ENCODE assay signal across 10 mouse cellular contexts in the genomic region with DNA sequence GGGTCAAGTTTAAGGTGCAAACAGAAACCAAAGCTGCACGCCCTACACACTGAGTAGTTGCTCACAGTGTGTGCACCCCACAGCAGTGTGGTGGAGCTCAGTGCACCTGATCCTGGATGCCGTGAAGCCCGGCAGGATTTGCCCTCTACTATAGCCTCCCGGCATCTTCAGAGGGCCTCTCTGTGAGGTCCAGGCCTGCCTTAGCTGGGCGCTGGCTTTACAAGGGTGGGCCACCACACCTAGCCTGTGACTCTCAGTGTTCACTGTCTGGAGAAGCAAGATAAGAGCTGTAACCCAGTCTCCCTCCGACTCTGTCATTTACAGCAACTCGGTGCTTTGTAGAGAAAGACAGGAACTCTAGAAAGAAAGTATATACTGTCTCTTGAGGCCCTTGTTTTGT. TPM values are rescaled to one million over a fixed set of nuclear protein-coding genes. Genes with fewer than 3 reads are reported as not detected.
DNase-seq lines count a peak whose midpoint lies in the region; ATAC-seq and TF ChIP-seq lines count a peak whose summit lies in the region.
"Had no signal": no experiment of that assay in that cellular context is flagged by ENCODE, and none has a peak within 500 bp of the region (broad histone marks: within the 10 kb centered on the region; RNA-seq: fewer than 3 reads in every experiment).

No protein-coding gene starts in this region.

- TF ChIP-seq POLR2A in lung, adult 2 months (IDR thresholded peaks at IDR 0.05; ENCODE audit: borderline replicate concordance, extremely low read depth, low read depth, low read length): no peak

- DNase-seq in lung, postnatal 0 days (ENCODE audit: low spot score): no peak
- no peak for DNase-seq in lung, adult 2 months
- no peak for DNase-seq in intestine, embryonic 14.5 days (ENCODE audit: low spot score)
- peak; percentile 70 for DNase-seq in liver, postnatal 0 days
- no peak for DNase-seq in left cerebral cortex, adult 11 months (ENCODE audit: low spot score)
- no peak for DNase-seq in B cell, adult 2 months
- DNase-seq: cerebellum, adult 11-12 months; right cerebral cortex, adult 18-20 months had no signal

- H3K9ac ChIP-seq in lung, postnatal 0 days (replicated peaks; ENCODE audit: low read depth): no peak overlapping the region
- no peak overlapping the region for H3K9ac ChIP-seq in intestine, embryonic 14.5 days (ENCODE audit: low read length)
- peak overlapping the region; percentile 35 for H3K9ac ChIP-seq in liver, postnatal 0 days (replicated peaks)
- H3K9ac ChIP-seq: heart, embryonic 15.5 days had no signal

- H3K4me1 ChIP-seq in lung, postnatal 0 days (ENCODE audit: insufficient read depth, low read depth, low read length): peaks cover 13% of the 10 kb centered on the region
- H3K4me1 ChIP-seq in lung, adult 2 months (ENCODE audit: control insufficient read depth, insufficient read depth, low read length): 0 out of 2 replicates have a peak, but pooled peaks cover 2% of the 10 kb centered on the region
- H3K4me1 ChIP-seq in intestine, embryonic 14.5 days (replicated peaks; ENCODE audit: control insufficient read depth, insufficient read depth, low read length): peaks cover 32% of the 10 kb centered on the region
- peaks cover 65% of the 10 kb centered on the region for H3K4me1 ChIP-seq in liver, postnatal 0 days (ENCODE audit: insufficient read depth)

- no peaks in the 10 kb centered on the region for H3K27me3 ChIP-seq in lung, postnatal 0 days (replicated peaks; ENCODE audit: insufficient read depth, low read length)
- H3K27me3 ChIP-seq in intestine, embryonic 14.5 days (replicated peaks; ENCODE audit: control insufficient read depth, insufficient read depth, low read length): no peaks in the 10 kb centered on the region
- H3K27me3 ChIP-seq in liver, postnatal 0 days (ENCODE audit: insufficient read depth, low read length): no peaks in the 10 kb centered on the region
- H3K27me3 ChIP-seq: heart, embryonic 15.5 days had no signal

- H3K36me3 ChIP-seq in lung, postnatal 0 days (ENCODE audit: insufficient read depth, low read length): no peaks in the 10 kb centered on the region
- H3K36me3 ChIP-seq in intestine, embryonic 14.5 days (ENCODE audit: control insufficient read depth, insufficient read depth, low read length): peaks cover 32% of the 10 kb centered on the region
- H3K36me3 ChIP-seq in liver, postnatal 0 days (replicated peaks; ENCODE audit: insufficient read depth, low read length): peaks cover 68% of the 10 kb centered on the region

- H3K27ac ChIP-seq in lung, postnatal 0 days (ENCODE audit: low read length): 0 out of 2 replicates have a peak overlapping the region, but pooled peaks have one; percentile 2
- H3K27ac ChIP-seq in intestine, embryonic 14.5 days (ENCODE audit: low read depth): peak overlapping the region; percentile 14; the same call in 1 of the 2 replicates
- H3K27ac ChIP-seq in liver, postnatal 0 days (ENCODE audit: low read depth): peak overlapping the region; percentile 82
- H3K27ac ChIP-seq: heart, embryonic 15.5 days had no signal

- no peak overlapping the region for H3K4me2 ChIP-seq in lung, postnatal 0 days (replicated peaks; ENCODE audit: low read depth, low read length)
- no peak overlapping the region for H3K4me2 ChIP-seq in intestine, embryonic 14.5 days (ENCODE audit: low read length)
- H3K4me2 ChIP-seq in liver, postnatal 0 days (ENCODE audit: low read depth, low read length): peak overlapping the region; percentile 80
- H3K4me2 ChIP-seq: heart, embryonic 15.5 days had no signal

- H3K4me3 ChIP-seq in lung, postnatal 0 days (ENCODE audit: low read depth, low read length): no peak overlapping the region
- no peak overlapping the region for H3K4me3 ChIP-seq in lung, adult 2 months (replicated peaks; ENCODE audit: extremely low read depth, low read depth, low read length)
- no peak overlapping the region for H3K4me3 ChIP-seq in intestine, embryonic 14.5 days (ENCODE audit: low read depth, low read length)
- H3K4me3 ChIP-seq in liver, postnatal 0 days (ENCODE audit: low read depth, low read length): peak overlapping the region; percentile 86
- H3K4me3 ChIP-seq: heart, embryonic 15.5 days had no signal

- peak; percentile 20; the same call in 1 of the 2 replicates for ATAC-seq in lung, postnatal 0 days
- ATAC-seq in intestine, embryonic 14.5 days (replicated peaks; ENCODE audit: low FRiP score, low TSS enrichment, low read depth): no peak
- peak; percentile 82 for ATAC-seq in liver, postnatal 0 days
- ATAC-seq in granulocyte monocyte progenitor cell, adult 5-6 weeks (replicated peaks; ENCODE audit: poor library complexity, severe bottlenecking): no peak

- WGBS in lung, postnatal 0 days: 59% methylated on average over 7 of the region's 7 CpGs
- 55% methylated on average over 7 of the region's 7 CpGs for WGBS in lung, adult 2 months
- 50% methylated on average over 7 of the region's 7 CpGs for WGBS in intestine, embryonic 14.5 days
- WGBS in liver, postnatal 0 days (ENCODE audit: insufficient replicate concordance): 34% methylated on average over 7 of the region's 7 CpGs

- H3K9me3 ChIP-seq in lung, postnatal 0 days (ENCODE audit: low read length): no peaks in the 10 kb centered on the region
- H3K9me3 ChIP-seq in intestine, embryonic 14.5 days (ENCODE audit: control insufficient read depth, low read length): no peaks in the 10 kb centered on the region
- no peaks in the 10 kb centered on the region for H3K9me3 ChIP-seq in liver, postnatal 0 days (ENCODE audit: low read length)
- H3K9me3 ChIP-seq: heart, embryonic 15.5 days had no signal

- no peak for TF ChIP-seq EP300 in lung, postnatal 0 days (IDR thresholded peaks at IDR 0.05)
- peak; percentile 89 for TF ChIP-seq EP300 in liver, postnatal 0 days (IDR thresholded peaks at IDR 0.05; ENCODE audit: low read depth)

- TF ChIP-seq CTCF in lung, postnatal 0 days (IDR thresholded peaks at IDR 0.05): no peak
- no peak for TF ChIP-seq CTCF in lung, adult 2 months (IDR thresholded peaks at IDR 0.05; ENCODE audit: insufficient read depth, low read length)
- no peak for TF ChIP-seq CTCF in liver, postnatal 0 days (IDR thresholded peaks at IDR 0.05; ENCODE audit: low read depth)

RNA-seq across cellular contexts. Expression of gene Glrx5, which starts 6.4 kb away (rescaled TPM):
- 126 and 127 TPM in 2 replicates for polyA plus RNA-seq in lung, postnatal 0 days (2015; fragmentation: Nextera tagmentation; extraction: Ambion mirVana)
- 43.1 and 54.7 TPM in 2 replicates for polyA plus RNA-seq in lung, adult 2 months (2012; rRNA removed)
- 190 and 193 TPM in 2 replicates for polyA plus RNA-seq in intestine, embryonic 14.5 days (2014; fragmentation: Nextera tagmentation; extraction: Ambion mirVana)
- polyA plus RNA-seq in liver, postnatal 0 days (2015; fragmentation: Nextera tagmentation; extraction: Ambion mirVana): 349 and 355 TPM in 2 replicates
- 50.7 and 56.1 TPM in 2 replicates for total RNA-seq in granulocyte monocyte progenitor cell, adult 5-6 weeks (2014; fragmentation: Nextera tagmentation)
- total RNA-seq in granulocyte monocyte progenitor cell, adult 5-6 weeks (2017): 27.2 and 29.8 TPM in 2 replicates

RNA-seq across cellular contexts. Expression of gene Syne3, which starts 29.3 kb away (rescaled TPM):
- 1.1 and 1.2 TPM in 2 replicates for polyA plus RNA-seq in lung, postnatal 0 days (2015; fragmentation: Nextera tagmentation; extraction: Ambion mirVana)
- 3.5 and 3.7 TPM in 2 replicates for polyA plus RNA-seq in lung, adult 2 months (2012; rRNA removed)
- 0.08 and 0.31 TPM in 2 replicates for polyA plus RNA-seq in intestine, embryonic 14.5 days (2014; fragmentation: Nextera tagmentation; extraction: Ambion mirVana)
- polyA plus RNA-seq in liver, postnatal 0 days (2015; fragmentation: Nextera tagmentation; extraction: Ambion mirVana): 1.3 and 2.3 TPM in 2 replicates
- 13.4 and 20.1 TPM in 2 replicates for total RNA-seq in granulocyte monocyte progenitor cell, adult 5-6 weeks (2014; fragmentation: Nextera tagmentation)
- total RNA-seq in granulocyte monocyte progenitor cell, adult 5-6 weeks (2017): 20.3 and 22.4 TPM in 2 replicates

Comparison
In these comparisons a context has a peak if more than half of its experiments do, and no peak if none do; other contexts are left out.
1. ATAC-seq: peak in lung, postnatal 0 days (single experiment) and liver, postnatal 0 days (single experiment); none in intestine, embryonic 14.5 days (single experiment) and granulocyte monocyte progenitor cell, adult 5-6 weeks (single experiment).
2. H3K27ac ChIP-seq: peak in every context shown above with its lines; median percentile 82 in liver, postnatal 0 days; 14 in intestine, embryonic 14.5 days; 2 in lung, postnatal 0 days.